Mouse (Mus musculus): ENCODE results near the gene Atp1a3. TPM values are rescaled to one million over a fixed set of nuclear protein-coding genes. Genes with fewer than 3 reads are reported as not detected.

Gene Atp1a3
- polyA plus RNA-seq, 1 experiment, result 13.9 TPM

DNA sequence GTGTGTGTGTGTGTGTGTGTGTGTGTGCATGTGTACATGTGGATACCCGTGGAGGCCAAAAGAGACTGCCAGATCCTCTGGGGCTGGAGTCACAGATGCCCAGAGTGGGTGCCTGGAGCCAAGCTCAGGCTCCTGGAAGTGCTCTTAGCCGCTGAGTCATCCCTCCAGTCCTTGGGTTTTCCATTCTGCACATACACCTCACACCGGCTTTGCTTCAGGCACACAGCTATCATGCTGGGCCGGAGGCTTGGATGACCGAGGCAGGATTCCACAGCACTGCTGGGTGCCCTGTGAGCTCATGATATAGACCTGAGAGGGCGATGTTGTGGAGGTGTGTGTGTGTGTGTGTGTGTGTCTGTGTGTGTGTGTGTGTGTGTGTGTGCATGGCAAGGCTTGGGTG, 37.3 kb downstream of the Atp1a3 start:
- WGBS, result 82% methylated on average over 6 of the region's 6 CpGs
- peaks cover 2% of the 10 kb centered on the region; the same call in 1 of the 2 replicates for H3K4me1 ChIP-seq (ENCODE audit: control insufficient read depth, insufficient read depth, low read length)
- no peak for TF ChIP-seq POLR2A (IDR thresholded peaks at IDR 0.05; ENCODE audit: borderline replicate concordance, control insufficient read depth, low read depth, low read length)
- TF ChIP-seq CTCF (IDR thresholded peaks at IDR 0.05; ENCODE audit: control insufficient read depth, insufficient read depth, low read length), result no peak
- H3K27ac ChIP-seq (ENCODE audit: control insufficient read depth, insufficient read depth, low read depth, low read length, poor library complexity), result no peak overlapping the region
- H3K4me3 ChIP-seq (replicated peaks; ENCODE audit: control insufficient read depth, low read depth, low read length), result no peak overlapping the region

DNA sequence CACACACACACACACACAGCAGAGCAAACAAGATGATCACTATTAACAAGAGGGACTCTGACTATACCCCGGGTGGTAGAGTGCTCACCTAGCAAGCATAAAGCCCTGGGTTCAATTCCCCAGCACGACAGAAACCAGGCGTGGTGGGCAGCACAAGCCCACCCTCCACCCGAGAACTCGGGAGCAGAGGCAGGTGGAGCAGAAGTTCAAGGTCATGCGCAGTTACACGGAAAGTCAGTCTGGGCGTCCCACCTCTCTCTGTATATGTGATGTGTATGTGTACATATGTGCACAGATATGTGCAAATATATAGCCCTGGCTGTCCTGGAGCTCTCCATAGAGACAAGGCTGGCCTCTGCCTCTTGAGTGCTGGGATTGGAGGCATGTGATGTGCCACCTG, 37.8 kb downstream of the Atp1a3 start:
- WGBS, result 85% methylated on average over 8 of the region's 8 CpGs
- TF ChIP-seq CTCF (IDR thresholded peaks at IDR 0.05; ENCODE audit: control insufficient read depth, insufficient read depth, low read length), result no peak
- TF ChIP-seq POLR2A (IDR thresholded peaks at IDR 0.05; ENCODE audit: borderline replicate concordance, control insufficient read depth, low read depth, low read length), result no peak
- Histone ChIP-seq H3K4me1 (ENCODE audit: control insufficient read depth, insufficient read depth, low read length) (peaks cover 2% of the 10 kb centered on the region; the same call in 1 of the 2 replicates), H3K4me3 (replicated peaks; ENCODE audit: control insufficient read depth, low read depth, low read length) (no peak overlapping the region), H3K27ac (ENCODE audit: control insufficient read depth, insufficient read depth, low read depth, low read length, poor library complexity) (no peak overlapping the region)

DNA sequence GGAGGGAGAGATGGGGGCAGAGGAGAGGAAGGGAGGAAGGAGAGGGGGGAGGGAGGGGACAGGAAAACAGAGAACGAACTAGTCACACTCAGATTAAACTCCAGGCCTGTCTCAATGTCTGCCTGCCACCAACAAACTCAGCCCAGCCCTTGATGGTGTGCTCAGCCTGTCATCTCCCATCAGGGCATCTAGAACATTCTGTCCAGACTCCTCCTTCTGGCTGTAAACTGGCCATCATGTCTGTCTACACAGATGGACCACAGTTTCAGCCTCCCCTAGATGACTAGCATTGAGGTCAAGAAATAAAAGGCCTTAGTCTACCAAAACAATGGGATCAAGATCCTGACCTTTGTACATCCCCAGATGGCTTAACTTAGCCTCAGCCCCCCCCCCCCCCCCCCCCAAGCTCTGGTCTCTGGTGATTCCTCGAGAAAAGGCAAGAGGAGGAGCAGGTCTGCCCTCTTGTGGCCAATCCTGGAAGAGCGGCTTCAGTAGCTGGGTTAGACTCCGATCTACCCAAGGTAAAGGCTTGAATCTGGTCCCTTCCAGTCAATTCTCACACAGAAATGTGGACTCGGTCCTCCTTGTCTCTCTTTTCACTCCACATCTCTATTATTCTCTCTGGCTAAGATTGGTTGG, 40.7 kb downstream of the Atp1a3 start:
- under 1% methylated on average over 5 of the region's 5 CpGs for WGBS
- TF ChIP-seq CTCF (IDR thresholded peaks at IDR 0.05; ENCODE audit: control insufficient read depth, insufficient read depth, low read length) (peak; percentile 81), POLR2A (IDR thresholded peaks at IDR 0.05; ENCODE audit: borderline replicate concordance, control insufficient read depth, low read depth, low read length) (no peak)

DNA sequence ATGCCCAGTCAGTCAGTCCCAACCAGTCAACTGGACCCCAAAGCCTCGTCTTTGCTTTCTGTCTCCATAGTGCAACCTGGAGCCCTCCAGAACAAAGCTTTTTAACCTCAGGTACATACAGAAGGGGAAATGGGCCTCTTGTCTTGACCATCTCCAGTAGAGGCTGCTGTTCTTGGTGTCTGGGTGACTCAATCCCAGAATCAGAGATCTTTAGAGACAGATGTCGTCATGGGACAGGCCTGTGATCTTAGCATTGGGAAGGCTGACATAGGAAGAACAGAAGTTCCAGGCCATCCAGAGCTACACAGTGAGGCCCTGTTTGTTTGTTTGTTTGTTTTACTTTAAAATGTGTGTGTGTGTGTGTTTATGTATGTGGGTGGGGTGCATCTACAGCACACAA, 41.5 kb downstream of the Atp1a3 start:
- WGBS, result 65% methylated on average over 2 of the region's 2 CpGs
- TF ChIP-seq POLR2A (IDR thresholded peaks at IDR 0.05; ENCODE audit: borderline replicate concordance, control insufficient read depth, low read depth, low read length) (no peak), CTCF (IDR thresholded peaks at IDR 0.05; ENCODE audit: control insufficient read depth, insufficient read depth, low read length) (no peak)
- H3K4me3 ChIP-seq (replicated peaks; ENCODE audit: control insufficient read depth, low read depth, low read length), result no peak overlapping the region
- H3K4me1 ChIP-seq (ENCODE audit: control insufficient read depth, insufficient read depth, low read length), result no peaks in the 10 kb centered on the region
- no peak overlapping the region for H3K27ac ChIP-seq (ENCODE audit: control insufficient read depth, insufficient read depth, low read depth, low read length, poor library complexity)

More for the DNA sequence above, 40.7 kb downstream of the Atp1a3 start:
- Histone ChIP-seq H3K27ac (ENCODE audit: control insufficient read depth, insufficient read depth, low read depth, low read length, poor library complexity) (no peak overlapping the region), H3K4me1 (ENCODE audit: control insufficient read depth, insufficient read depth, low read length) (no peaks in the 10 kb centered on the region), H3K4me3 (replicated peaks; ENCODE audit: control insufficient read depth, low read depth, low read length) (no peak overlapping the region)

DNA sequence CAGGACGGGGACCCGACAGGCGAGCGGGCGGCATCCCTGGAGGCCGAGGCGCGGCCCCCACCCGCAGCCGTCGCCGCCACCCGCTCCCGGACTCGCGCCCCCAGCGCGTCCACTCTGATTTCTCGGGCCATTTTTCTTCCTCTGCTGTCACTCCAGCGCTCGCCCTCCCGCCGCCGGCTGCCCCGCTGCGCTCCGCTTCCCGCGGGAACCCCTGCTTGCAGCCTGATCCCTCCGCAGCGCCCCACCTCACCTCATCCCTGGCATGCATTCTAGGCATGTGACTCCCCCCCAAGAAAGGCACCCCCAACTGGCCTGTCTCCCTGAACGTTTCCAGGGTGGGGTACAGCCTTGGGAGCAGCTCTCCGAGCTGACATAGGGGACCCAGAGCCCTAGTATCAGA, 50.5 kb downstream of the Atp1a3 start:
- WGBS, result 44% methylated on average over 32 of the region's 33 CpGs
- Histone ChIP-seq H3K27ac (ENCODE audit: control insufficient read depth, insufficient read depth, low read depth, low read length, poor library complexity) (peak overlapping the region; percentile 8; the same call in 1 of the 2 replicates), H3K4me3 (replicated peaks; ENCODE audit: control insufficient read depth, low read depth, low read length) (no peak overlapping the region), H3K4me1 (ENCODE audit: control insufficient read depth, insufficient read depth, low read length) (no peaks in the 10 kb centered on the region)
- TF ChIP-seq CTCF (IDR thresholded peaks at IDR 0.05; ENCODE audit: control insufficient read depth, insufficient read depth, low read length), result no peak
- TF ChIP-seq POLR2A (IDR thresholded peaks at IDR 0.05; ENCODE audit: borderline replicate concordance, control insufficient read depth, low read depth, low read length), result no peak

DNA sequence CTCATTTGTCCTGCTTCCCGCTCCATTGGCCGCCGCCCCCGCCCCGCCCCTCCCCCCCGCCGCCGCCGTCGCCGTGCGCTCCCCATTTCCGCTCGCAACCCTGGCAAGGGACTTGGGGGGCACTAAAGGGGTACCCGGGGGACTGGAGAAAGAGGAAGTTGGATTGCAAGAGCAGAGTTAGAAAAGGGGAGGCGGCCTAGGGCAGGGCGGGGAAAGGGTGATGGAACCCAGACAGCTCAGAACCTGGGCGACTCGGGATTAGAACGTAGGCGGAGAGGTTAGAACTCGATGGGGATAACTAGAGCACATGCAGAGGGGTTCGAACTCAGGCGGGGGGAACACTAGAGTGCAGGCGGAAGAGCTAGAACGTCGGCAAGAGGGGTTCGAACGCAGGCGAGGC, 51.3 kb downstream of the Atp1a3 start:
- Histone ChIP-seq H3K27ac (ENCODE audit: control insufficient read depth, insufficient read depth, low read depth, low read length, poor library complexity) (no peak overlapping the region), H3K4me3 (replicated peaks; ENCODE audit: control insufficient read depth, low read depth, low read length) (peak overlapping the region; percentile 31), H3K4me1 (ENCODE audit: control insufficient read depth, insufficient read depth, low read length) (no peaks in the 10 kb centered on the region)
- WGBS, result 2% methylated on average over 30 of the region's 30 CpGs
- TF ChIP-seq CTCF (IDR thresholded peaks at IDR 0.05; ENCODE audit: control insufficient read depth, insufficient read depth, low read length) (no peak), POLR2A (IDR thresholded peaks at IDR 0.05; ENCODE audit: borderline replicate concordance, control insufficient read depth, low read depth, low read length) (no peak)

DNA sequence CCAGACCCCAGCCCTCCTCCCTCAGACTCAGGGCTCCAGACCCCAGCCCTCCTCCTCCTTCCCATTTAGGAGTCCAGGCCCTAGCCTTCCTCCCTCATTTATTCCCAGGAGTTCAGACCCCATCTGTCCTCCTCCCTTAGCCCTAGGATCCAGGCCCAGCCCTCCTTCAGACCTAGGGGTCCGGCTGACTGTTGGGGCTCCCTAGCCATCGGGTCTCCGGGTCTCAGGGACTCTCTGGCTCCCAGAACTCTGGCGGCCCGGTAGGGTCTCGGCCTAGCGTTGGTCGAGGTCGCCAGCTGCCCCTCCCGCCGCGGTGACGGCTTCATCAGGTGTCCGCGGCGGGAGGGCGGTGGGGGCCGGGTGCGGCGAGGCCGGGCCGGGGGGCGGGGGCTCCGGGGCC, 51.8 kb downstream of the Atp1a3 start:
- TF ChIP-seq POLR2A (IDR thresholded peaks at IDR 0.05; ENCODE audit: borderline replicate concordance, control insufficient read depth, low read depth, low read length), result no peak
- TF ChIP-seq CTCF (IDR thresholded peaks at IDR 0.05; ENCODE audit: control insufficient read depth, insufficient read depth, low read length), result no peak
- peak overlapping the region; percentile 50; the same call in 1 of the 2 replicates for H3K27ac ChIP-seq (ENCODE audit: control insufficient read depth, insufficient read depth, low read depth, low read length, poor library complexity)
- 1% methylated on average over 24 of the region's 24 CpGs for WGBS
- peak overlapping the region; percentile 52 for H3K4me3 ChIP-seq (replicated peaks; ENCODE audit: control insufficient read depth, low read depth, low read length)
- H3K4me1 ChIP-seq (ENCODE audit: control insufficient read depth, insufficient read depth, low read length), result no peaks in the 10 kb centered on the region

DNA sequence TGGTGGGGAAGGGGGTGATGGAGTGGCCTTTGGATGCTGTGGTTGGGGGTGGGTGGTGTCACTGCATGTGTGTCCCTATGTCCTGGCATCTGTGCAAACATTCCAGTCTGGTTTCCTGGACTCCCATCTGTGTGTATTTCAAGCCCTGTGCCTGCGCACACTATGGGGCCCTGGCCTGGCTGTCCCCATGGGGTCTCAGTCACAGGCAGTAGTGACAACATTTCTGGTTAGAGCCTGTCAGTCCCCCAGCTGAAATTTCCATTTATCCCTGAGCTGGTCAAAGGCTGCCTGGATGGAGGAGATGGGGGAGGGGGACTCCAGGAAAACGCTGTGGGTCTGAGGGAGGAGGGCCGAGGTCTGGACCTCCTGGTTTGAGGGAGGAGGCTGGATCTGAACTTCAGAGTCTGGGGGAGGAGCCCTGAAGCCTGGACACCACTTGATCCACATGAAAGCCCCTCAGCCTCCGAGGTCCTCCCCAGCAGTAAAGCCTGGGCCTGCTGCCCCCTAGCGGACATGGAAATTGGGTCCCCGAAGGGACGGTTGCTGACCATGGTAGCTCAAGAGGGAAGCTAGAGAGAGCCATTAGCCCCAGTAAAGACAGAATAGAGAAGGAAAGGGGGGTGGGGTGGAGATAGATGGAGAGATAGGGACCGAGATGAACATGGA, 55.7 kb downstream of the Atp1a3 start:
- Histone ChIP-seq H3K4me1 (ENCODE audit: control insufficient read depth, insufficient read depth, low read length) (no peaks in the 10 kb centered on the region; the same call in 1 of the 2 replicates), H3K4me3 (replicated peaks; ENCODE audit: control insufficient read depth, low read depth, low read length) (no peak overlapping the region), H3K27ac (ENCODE audit: control insufficient read depth, insufficient read depth, low read depth, low read length, poor library complexity) (no peak overlapping the region)
- TF ChIP-seq POLR2A (IDR thresholded peaks at IDR 0.05; ENCODE audit: borderline replicate concordance, control insufficient read depth, low read depth, low read length) (no peak), CTCF (IDR thresholded peaks at IDR 0.05; ENCODE audit: control insufficient read depth, insufficient read depth, low read length) (peak; percentile 86)
- WGBS, result 6% methylated on average over 8 of the region's 8 CpGs

All from bone marrow, adult 2 months (tissue).